Mouse (Mus musculus) MEL (cell line): ENCODE data around the gene Xpnpep1. TPM values are rescaled to one million over a fixed set of nuclear protein-coding genes. Genes with fewer than 3 reads are reported as not detected.
A peak's percentile ranks its signal among the peaks of the same experiment; 100 is the strongest.

Source experiments
- DNase-seq: peaks from one replicate; pipeline ENCODE4 v3.0.0; 2011; ENCODE audit warnings: low read depth, low spot score
- H3K27ac ChIP-seq: 2 replicates; pipeline ENCODE4 v1.5.1; 2012; ENCODE audit warnings: low read depth, mild to moderate bottlenecking, control low read depth, low read length, moderate library complexity; ENCODE audit not compliant: control insufficient read depth
- H3K27me3 ChIP-seq, 2 experiments: fragments of 150-350 bp in 1 of 2; sonication (generic) in 1 of 2; 2 replicates each; pipeline ENCODE4 v1.6.1; 2012; ENCODE audit warnings: low read length in 2 of 2, mild to moderate bottlenecking in 2 of 2, improper control_type of control experiment in 1 of 2, moderate library complexity in 1 of 2; ENCODE audit not compliant: insufficient read depth in 2 of 2, control insufficient read depth in 1 of 2
- H3K36me3 ChIP-seq, 2 experiments: 2 replicates each; pipeline ENCODE4 v1.6.1; 2012 to 2014; ENCODE audit warnings: low read length in 2 of 2, improper control_type of control experiment in 1 of 2, inconsistent platforms in 1 of 2, mild to moderate bottlenecking in 1 of 2; ENCODE audit not compliant: insufficient read depth in 2 of 2, control insufficient read depth in 1 of 2
- H3K4me1 ChIP-seq, 2 experiments: fragments of 150-350 bp in 1 of 2; sonication (generic) in 1 of 2; 2 replicates each; pipeline ENCODE4 v1.6.1; 2012; ENCODE audit warnings: low read length in 2 of 2, improper control_type of control experiment in 1 of 2, mild to moderate bottlenecking in 1 of 2; ENCODE audit not compliant: insufficient read depth in 2 of 2, control insufficient read depth in 1 of 2
- H3K4me3 ChIP-seq, 2 experiments: fragments of 150-350 bp in 1 of 2; sonication (generic) in 1 of 2; 2 replicates each; pipeline ENCODE4 v1.5.1; 2012; ENCODE audit warnings: low read depth in 2 of 2, low read length in 2 of 2, mild to moderate bottlenecking in 2 of 2, moderate library complexity in 2 of 2, control low read depth in 1 of 2, improper control_type of control experiment in 1 of 2; ENCODE audit not compliant: control insufficient read depth in 1 of 2, insufficient read depth in 1 of 2
- H3K79me2 ChIP-seq: 2 replicates; pipeline ENCODE4 v1.6.1; 2012; ENCODE audit warnings: mild to moderate bottlenecking, low read length, moderate library complexity; ENCODE audit not compliant: control insufficient read depth, poor library complexity, insufficient read depth
- H3K9ac ChIP-seq: 2 replicates; pipeline ENCODE4 v1.6.1; 2012; ENCODE audit warnings: low read depth, mild to moderate bottlenecking, control low read depth, low read length, moderate library complexity; ENCODE audit not compliant: control insufficient read depth, poor library complexity, severe bottlenecking
- H3K9me3 ChIP-seq: fragments of 150-350 bp; sonication (generic); replicated peaks from 2 replicates; pipeline ENCODE4 v1.6.1; 2012; ENCODE audit warnings: mild to moderate bottlenecking, low read length, improper control_type of control experiment, moderate library complexity; ENCODE audit not compliant: insufficient read depth
- BHLHE40 ChIP-seq: IDR thresholded peaks from 2 replicates; pipeline ENCODE4 v1.6.1; 2012; ENCODE audit warnings: low read depth, mild to moderate bottlenecking, inconsistent platforms, low read length, improper control_type of control experiment, borderline replicate concordance
- CHD1 ChIP-seq: IDR thresholded peaks from 2 replicates; pipeline ENCODE4 v1.6.1; 2012; ENCODE audit warnings: low read depth, mild to moderate bottlenecking, inconsistent platforms, low read length, improper control_type of control experiment
- CTCF ChIP-seq, 3 experiments: IDR thresholded peaks in 2 of 3; conservative IDR thresholded peaks in 1 of 3; 2 replicates each; pipeline ENCODE4 v1.5.1; 2011 to 2012; ENCODE audit warnings: low read length in 3 of 3, low read depth in 2 of 3, mild to moderate bottlenecking in 2 of 3, improper control_type of control experiment in 1 of 3, inconsistent platforms in 1 of 3, mixed read lengths in 1 of 3, moderate library complexity in 1 of 3; ENCODE audit not compliant: control insufficient read depth in 1 of 3, insufficient read depth in 1 of 3, poor library complexity in 1 of 3, severe bottlenecking in 1 of 3
- E2F4 ChIP-seq: IDR thresholded peaks from 2 replicates; pipeline ENCODE4 v1.6.1; 2011; ENCODE audit warnings: low read depth, low read length, improper control_type of control experiment, borderline replicate concordance
- ELF1 ChIP-seq: IDR thresholded peaks from 2 replicates; pipeline ENCODE4 v1.6.1; 2014; ENCODE audit warnings: low read depth, mild to moderate bottlenecking, inconsistent platforms, low read length, improper control_type of control experiment, moderate library complexity
- EP300 ChIP-seq, 2 experiments: IDR thresholded peaks; 2 replicates each; pipeline ENCODE4 v1.6.1; 2011; ENCODE audit warnings: improper control_type of control experiment in 2 of 2, low read length in 2 of 2, low read depth in 1 of 2, mild to moderate bottlenecking in 1 of 2
- ETS1 ChIP-seq: IDR thresholded peaks from 2 replicates; pipeline ENCODE4 v1.6.1; 2012; ENCODE audit warnings: low read depth, mild to moderate bottlenecking, inconsistent platforms, low read length, improper control_type of control experiment, moderate library complexity
- GABPA ChIP-seq: IDR thresholded peaks from 2 replicates; pipeline ENCODE4 v1.6.1; 2012; ENCODE audit warnings: low read depth, mild to moderate bottlenecking, inconsistent platforms, low read length, improper control_type of control experiment, moderate library complexity
- GATA1 ChIP-seq: IDR thresholded peaks from 2 replicates; pipeline ENCODE4 v1.6.1; 2011; ENCODE audit warnings: low read depth, low read length, improper control_type of control experiment
- HCFC1 ChIP-seq: IDR thresholded peaks from 2 replicates; pipeline ENCODE4 v1.6.1; 2012; ENCODE audit warnings: low read depth, mild to moderate bottlenecking, inconsistent platforms, low read length, improper control_type of control experiment, moderate library complexity
- JUND ChIP-seq: IDR thresholded peaks from 2 replicates; pipeline ENCODE4 v1.6.1; 2011; ENCODE audit warnings: low read depth, mild to moderate bottlenecking, improper control_type of control experiment, low read length
- KAT2A ChIP-seq: conservative IDR thresholded peaks from 2 replicates; pipeline ENCODE4 v1.6.1; 2012; ENCODE audit warnings: low read depth, low read length, improper control_type of control experiment, inconsistent platforms
- MAFK ChIP-seq: IDR thresholded peaks from 2 replicates; pipeline ENCODE4 v1.6.1; 2011; ENCODE audit warnings: low read depth, mild to moderate bottlenecking, low read length, improper control_type of control experiment, borderline replicate concordance
- MAX ChIP-seq: IDR thresholded peaks from 2 replicates; pipeline ENCODE4 v1.6.1; 2011; ENCODE audit warnings: low read length, improper control_type of control experiment
- MAZ ChIP-seq: IDR thresholded peaks from 2 replicates; pipeline ENCODE4 v1.6.1; 2012; ENCODE audit warnings: low read depth, mild to moderate bottlenecking, inconsistent platforms, low read length, improper control_type of control experiment
- MEF2A ChIP-seq: IDR thresholded peaks from 2 replicates; pipeline ENCODE4 v1.6.1; 2014; ENCODE audit warnings: low read depth, mild to moderate bottlenecking, inconsistent platforms, low read length, improper control_type of control experiment; ENCODE audit not compliant: poor library complexity, insufficient replicate concordance, severe bottlenecking; ENCODE audit errors: extremely low read depth
- MXI1 ChIP-seq: IDR thresholded peaks from 2 replicates; pipeline ENCODE4 v1.6.1; 2011; ENCODE audit warnings: mild to moderate bottlenecking, low read depth, low read length, improper control_type of control experiment
- MYB ChIP-seq: IDR thresholded peaks from 2 replicates; pipeline ENCODE4 v1.6.1; 2011; ENCODE audit warnings: mild to moderate bottlenecking, low read depth, low read length, improper control_type of control experiment
- MYC ChIP-seq: IDR thresholded peaks from 2 replicates; pipeline ENCODE4 v1.6.1; 2011; ENCODE audit warnings: low read depth, mild to moderate bottlenecking, low read length, improper control_type of control experiment, moderate library complexity
- NELFE ChIP-seq: IDR thresholded peaks from 2 replicates; pipeline ENCODE4 v1.6.1; 2011; ENCODE audit warnings: low read depth, low read length, improper control_type of control experiment
- NRF1 ChIP-seq: IDR thresholded peaks from 2 replicates; pipeline ENCODE4 v1.6.1; 2014; ENCODE audit warnings: low read depth, mild to moderate bottlenecking, inconsistent platforms, low read length, improper control_type of control experiment, moderate library complexity; ENCODE audit not compliant: poor library complexity, insufficient read depth, severe bottlenecking
- POLR2A ChIP-seq, 2 experiments: IDR thresholded peaks; 2 replicates each; pipeline ENCODE4 v1.6.1; 2011 to 2012; ENCODE audit warnings: low read length in 2 of 2, mild to moderate bottlenecking in 2 of 2, control low read depth in 1 of 2, improper control_type of control experiment in 1 of 2, low read depth in 1 of 2, moderate library complexity in 1 of 2; ENCODE audit not compliant: control insufficient read depth in 1 of 2, insufficient read depth in 1 of 2, poor library complexity in 1 of 2
- POLR2AphosphoS2 ChIP-seq: IDR thresholded peaks from 2 replicates; pipeline ENCODE4 v1.6.1; 2011; ENCODE audit warnings: low read length, improper control_type of control experiment
- POLR2AphosphoS5 ChIP-seq: IDR thresholded peaks from 2 replicates; pipeline ENCODE4 v1.6.1; 2012; ENCODE audit warnings: low read depth, borderline replicate concordance, mild to moderate bottlenecking, inconsistent platforms, low read length, moderate library complexity, mixed read lengths
- RAD21 ChIP-seq: IDR thresholded peaks from 2 replicates; pipeline ENCODE4 v1.6.1; 2011; ENCODE audit warnings: mild to moderate bottlenecking, low read depth, low read length, improper control_type of control experiment
- RCOR1 ChIP-seq: IDR thresholded peaks from 2 replicates; pipeline ENCODE4 v1.6.1; 2012; ENCODE audit warnings: low read depth, mild to moderate bottlenecking, inconsistent platforms, low read length, improper control_type of control experiment
- SIN3A ChIP-seq: IDR thresholded peaks from 2 replicates; pipeline ENCODE4 v1.6.1; 2012; ENCODE audit warnings: low read length, improper control_type of control experiment, inconsistent platforms
- SMC3 ChIP-seq: IDR thresholded peaks from 2 replicates; pipeline ENCODE4 v1.6.1; 2011; ENCODE audit warnings: low read depth, low read length, improper control_type of control experiment
- TAL1 ChIP-seq: IDR thresholded peaks from 2 replicates; pipeline ENCODE4 v1.6.1; 2012; ENCODE audit warnings: mild to moderate bottlenecking, inconsistent platforms, low read length, moderate library complexity, mixed read lengths
- TBP ChIP-seq: IDR thresholded peaks from 2 replicates; pipeline ENCODE4 v1.8.0; 2011; ENCODE audit warnings: low read depth, low read length, improper control_type of control experiment
- TCF12 ChIP-seq: IDR thresholded peaks from 2 replicates; pipeline ENCODE4 v1.6.1; 2014; ENCODE audit warnings: low read depth, mild to moderate bottlenecking, inconsistent platforms, low read length, improper control_type of control experiment, moderate library complexity
- UBTF ChIP-seq: IDR thresholded peaks from 2 replicates; pipeline ENCODE4 v1.6.1; 2012; ENCODE audit warnings: low read depth, mild to moderate bottlenecking, inconsistent platforms, low read length, improper control_type of control experiment, moderate library complexity, borderline replicate concordance; ENCODE audit not compliant: insufficient read depth
- USF1 ChIP-seq: IDR thresholded peaks from 2 replicates; pipeline ENCODE4 v1.6.1; 2014; ENCODE audit warnings: low read depth, mild to moderate bottlenecking, inconsistent platforms, low read length, improper control_type of control experiment, moderate library complexity
- ZC3H11A ChIP-seq: IDR thresholded peaks from 2 replicates; pipeline ENCODE4 v1.6.1; 2012; ENCODE audit warnings: low read depth, mild to moderate bottlenecking, inconsistent platforms, low read length, improper control_type of control experiment
- ZKSCAN1 ChIP-seq: IDR thresholded peaks from 2 replicates; pipeline ENCODE4 v1.6.1; 2012; ENCODE audit warnings: low read depth, mild to moderate bottlenecking, inconsistent platforms, low read length, improper control_type of control experiment, moderate library complexity
- ZMIZ1 ChIP-seq: IDR thresholded peaks from 2 replicates; pipeline ENCODE4 v1.6.1; 2012; ENCODE audit warnings: low read depth, mild to moderate bottlenecking, inconsistent platforms, low read length, improper control_type of control experiment, moderate library complexity
- ZNF384 ChIP-seq: IDR thresholded peaks from 2 replicates; pipeline ENCODE4 v1.6.1; 2012; ENCODE audit warnings: low read depth, mild to moderate bottlenecking, inconsistent platforms, low read length, improper control_type of control experiment
- polyA plus RNA-seq, 2 experiments: library from polyadenylated mRNA; stranded (reverse) in 1 of 2; unstranded in 1 of 2; fragments of >175 nt in 1 of 2; fragments of >200 nt in 1 of 2; gene quantifications; 2 replicates each; pipeline versions ENCODE4 v1.2.1 to v1.2.4; 2012; ENCODE audit warnings: low replicate concordance in 2 of 2, low read depth in 1 of 2; ENCODE audit not compliant: insufficient read length in 2 of 2, insufficient read depth in 1 of 2, missing spikeins in 1 of 2
- total RNA-seq: library from RNA; depleted of rRNA; stranded (reverse); fragments of 300-350 nt; gene quantifications from 2 replicates; pipeline ENCODE4 v1.2.3, GENCODE M21; 2012

Xpnpep1 gene
- total and polyA plus RNA-seq, 3 experiments, result 428 to 531 (median 526) TPM

- H3K36me3 ChIP-seq, result peaks cover 23 to 67% of the 10 kb centered on the region in 2 experiments
- DNase-seq, result no peak
- peak overlapping the region; percentile 97 for H3K27ac ChIP-seq
- H3K9me3 ChIP-seq, result no peaks in the 10 kb centered on the region
- peaks cover 20 to 61% of the 10 kb centered on the region in 2 experiments for H3K4me1 ChIP-seq
- H3K4me3 ChIP-seq, result peak overlapping the region; percentile 8 to 37
- H3K27me3 ChIP-seq, result no peaks in the 10 kb centered on the region
- peak overlapping the region; percentile 63 for H3K9ac ChIP-seq
- H3K79me2 ChIP-seq, result peaks cover 73% of the 10 kb centered on the region
- TF ChIP-seq POLR2AphosphoS2 (no peak), CTCF (IDR thresholded peaks at IDR 0.05 in 2 of 3, conservative IDR thresholded peaks at IDR 0.05 in 1 of 3; ENCODE audit: control insufficient read depth in 1 of 3, insufficient read depth in 1 of 3, low read depth in 2 of 3, low read length in 3 of 3, poor library complexity in 1 of 3, severe bottlenecking in 1 of 3) (no peak), SIN3A (peak; percentile 20; the same call in 1 of the 2 replicates), JUND (no peak), ZNF384 (peak; percentile 12; the same call in 1 of the 2 replicates), MAFK (no peak), MEF2A (no peak), HCFC1 (no peak), ZMIZ1 (no peak), MXI1 (no peak; the same call in 1 of the 2 replicates), USF1 (peak; percentile 67), KAT2A (no peak), SMC3 (no peak), ELF1 (peak; percentile 65; the same call in 1 of the 2 replicates), MYC (0 out of 2 replicates have a peak, but pooled peaks have one; percentile 18), ZC3H11A (no peak), POLR2AphosphoS5 (no peak), CHD1 (no peak), GABPA (no peak), NRF1 (no peak), POLR2A (IDR thresholded peaks at IDR 0.05; ENCODE audit: control insufficient read depth in 1 of 2, insufficient read depth in 1 of 2, low read depth in 1 of 2, low read length in 2 of 2, poor library complexity in 1 of 2) (no peak), MAZ (peak; percentile 80), BHLHE40 (peak; percentile 72), GATA1 (peak; percentile 93), TCF12 (peak; percentile 88), ETS1 (peak; percentile 49; the same call in 1 of the 2 replicates), TAL1 (0 out of 2 replicates have a peak, but pooled peaks have one; percentile 2), MYB (0 out of 2 replicates have a peak, but pooled peaks have one; percentile 37), UBTF (no peak), NELFE (no peak), TBP (no peak), ZKSCAN1 (no peak), E2F4 (no peak), EP300 (IDR thresholded peaks at IDR 0.05; ENCODE audit: low read depth in 1 of 2, low read length in 2 of 2) (peak; percentile 75 to 94), RAD21 (no peak), MAX (no peak), RCOR1 (no peak)
These were observed 7.4 kb downstream of the Xpnpep1 start for GRCm38 (mm10) chr19:53032647-53033046.
